Mouse (Mus musculus) liver, postnatal 0 days (tissue): ENCODE measurements around the gene Zdhhc14.

Experiments used
- CTCF ChIP-seq: sonication (generic); IDR thresholded peaks from 2 replicates; pipeline ENCODE4 v1.5.1; 2016; ENCODE audit warnings: antibody characterized with exemption, low read depth
- EP300 ChIP-seq: IDR thresholded peaks from 2 replicates; pipeline ENCODE4 v1.6.1; 2016; ENCODE audit warnings: antibody characterized with exemption, low read depth, mild to moderate bottlenecking

DNA sequence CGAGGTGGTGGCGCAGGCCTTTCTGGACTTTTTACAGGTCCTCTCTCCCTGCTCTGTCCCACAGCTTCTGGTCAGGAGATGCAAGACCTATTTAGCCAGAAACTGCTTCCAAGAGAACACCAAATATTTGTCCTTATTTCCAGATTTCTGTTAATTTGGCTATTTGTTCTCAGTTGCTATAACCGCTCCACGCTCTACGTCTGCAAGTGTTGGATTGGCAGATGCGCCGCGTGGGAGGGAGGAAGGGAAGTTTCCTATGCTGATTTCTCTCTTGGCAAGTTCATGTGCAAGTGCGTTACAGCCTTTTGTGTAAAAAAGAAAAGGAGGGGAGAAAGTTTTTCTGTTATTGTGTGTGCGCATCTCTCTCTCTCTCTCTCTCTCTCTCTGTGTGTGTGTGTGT is 58.1 kb downstream of the Zdhhc14 start:
- TF ChIP-seq CTCF (no peak), EP300 (no peak)
